In the genomic region with DNA sequence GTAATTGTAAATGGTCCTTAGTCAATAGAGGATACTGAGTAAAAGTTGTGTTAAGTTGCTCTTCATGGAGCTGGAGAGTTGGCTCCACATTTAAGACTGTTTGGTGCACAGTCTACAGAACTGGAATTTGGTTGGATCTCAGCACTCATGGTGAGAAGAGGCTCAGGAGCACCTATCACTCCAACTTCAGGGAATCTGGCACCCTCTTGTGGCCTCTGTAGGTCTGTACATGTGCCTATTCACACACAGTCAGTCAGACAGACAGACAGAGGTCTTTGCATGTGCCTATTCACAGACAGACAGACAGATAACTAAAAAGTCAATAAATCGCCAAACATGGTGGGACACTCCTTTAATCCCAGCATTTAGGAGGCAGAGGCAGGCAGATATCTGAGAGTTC, we compare ENCODE assay signal across 8 mouse cellular contexts. TPM values are rescaled to one million over a fixed set of nuclear protein-coding genes. Genes with fewer than 3 reads are reported as not detected.
DNase-seq lines count a peak whose midpoint lies in the region; ATAC-seq lines count a peak whose summit lies in the region.

No protein-coding gene starts in this region.

- H3K27me3 ChIP-seq in heart, embryonic 10.5 days (ENCODE audit: insufficient read depth, poor library complexity, severe bottlenecking), result 0 out of 2 replicates have a peak, but pooled peaks cover 15% of the 10 kb centered on the region

- no peaks in the 10 kb centered on the region for H3K9me3 ChIP-seq in heart, embryonic 10.5 days

- 27% methylated on average over 1 of the region's 1 CpGs for WGBS in heart, embryonic 10.5 days

- no peak overlapping the region for H3K4me3 ChIP-seq in heart, embryonic 10.5 days

- no peaks in the 10 kb centered on the region for H3K36me3 ChIP-seq in heart, embryonic 10.5 days

- DNase-seq in heart, adult 8-10 months (ENCODE audit: low spot score), result peak; percentile 47
- DNase-seq in heart, embryonic 10.5 days (ENCODE audit: low spot score), result no peak
- peak; percentile 52 to 54 for DNase-seq in B cell, adult 2 months
- peak; percentile 70 for DNase-seq in MN1 (ENCODE audit: low spot score)
- DNase-seq in naive thymus-derived CD4-positive, alpha-beta T cell, adult 2 months (ENCODE audit: low read depth), result peak; percentile 87
- no peak for DNase-seq in gastrocnemius, postnatal 10 days

- peak; percentile 58 for ATAC-seq in granulocyte monocyte progenitor cell, adult 5-6 weeks (replicated peaks; ENCODE audit: poor library complexity, severe bottlenecking)
- ATAC-seq in erythroblast, adult 5-6 weeks (replicated peaks; ENCODE audit: low FRiP score, poor library complexity, severe bottlenecking), result no peak

- H3K27ac ChIP-seq in heart, embryonic 10.5 days, result no peak overlapping the region

- H3K4me1 ChIP-seq in heart, embryonic 10.5 days, result peaks cover 11% of the 10 kb centered on the region; the same call in 1 of the 2 replicates

RNA-seq across cellular contexts. Expression of a gene that starts 6.3 kb away (rescaled TPM):
- total RNA-seq in heart, adult 8-10 months (2022), result not detected
- polyA plus RNA-seq in heart, embryonic 10.5 days (2016; fragmentation: Nextera tagmentation; extraction: Ambion mirVana), result 0.16 and 0.52 TPM in 2 replicates
- not detected in 2 replicates for total RNA-seq in granulocyte monocyte progenitor cell, adult 5-6 weeks (2014; fragmentation: Nextera tagmentation)
- 0.04 TPM in 1 of 2 replicates, not detected in the other for total RNA-seq in granulocyte monocyte progenitor cell, adult 5-6 weeks (2017)
- 44.6 and 58.5 TPM in 2 replicates for total RNA-seq in erythroblast, adult 5-6 weeks (2015; ENCODE audit: low replicate concordance)
- total RNA-seq in erythroblast, adult 5-6 weeks (2017; ENCODE audit: low replicate concordance), result 77.3 and 107 TPM in 2 replicates
- under 1 TPM in 1 of 2 experiments, not detected in 1; 0.61 TPM for total RNA-seq in gastrocnemius, postnatal 10 days (2021)

RNA-seq across cellular contexts. Expression of a gene that starts 21.6 kb away (rescaled TPM):
- under 1 TPM in 3 of 4 experiments, not detected in 1; 0.19 to 0.34 (median 0.22) TPM for total RNA-seq in heart, adult 8-10 months (2022)
- polyA plus RNA-seq in heart, embryonic 10.5 days (2016; fragmentation: Nextera tagmentation; extraction: Ambion mirVana), result not detected in 2 replicates
- total RNA-seq in granulocyte monocyte progenitor cell, adult 5-6 weeks (2014; fragmentation: Nextera tagmentation), result not detected in 2 replicates
- not detected in 2 replicates for total RNA-seq in granulocyte monocyte progenitor cell, adult 5-6 weeks (2017)
- not detected in 2 replicates for total RNA-seq in erythroblast, adult 5-6 weeks (2015; ENCODE audit: low replicate concordance)
- not detected in 2 replicates for total RNA-seq in erythroblast, adult 5-6 weeks (2017; ENCODE audit: low replicate concordance)
- total RNA-seq in gastrocnemius, postnatal 10 days (2021), result not detected

RNA-seq across cellular contexts. Expression of a gene that starts 51.8 kb away (rescaled TPM):
- total RNA-seq in heart, adult 8-10 months (2022), result not detected
- polyA plus RNA-seq in heart, embryonic 10.5 days (2016; fragmentation: Nextera tagmentation; extraction: Ambion mirVana), result not detected in 2 replicates
- not detected in 2 replicates for total RNA-seq in granulocyte monocyte progenitor cell, adult 5-6 weeks (2014; fragmentation: Nextera tagmentation)
- 1.4 TPM in 1 of 2 replicates, not detected in the other for total RNA-seq in granulocyte monocyte progenitor cell, adult 5-6 weeks (2017)
- total RNA-seq in erythroblast, adult 5-6 weeks (2015; ENCODE audit: low replicate concordance), result 1.0 TPM in 1 of 2 replicates, not detected in the other
- total RNA-seq in erythroblast, adult 5-6 weeks (2017; ENCODE audit: low replicate concordance), result 0.09 TPM in 1 of 2 replicates, not detected in the other
- not detected for total RNA-seq in gastrocnemius, postnatal 10 days (2021)

Comparison
In these comparisons a context has a peak if more than half of its experiments do, and no peak if none do; other contexts are left out.
1. DNase-seq: peak in heart, adult 8-10 months (single experiment), B cell, adult 2 months (2 of 2), MN1 (single experiment) and naive thymus-derived CD4-positive, alpha-beta T cell, adult 2 months (single experiment); none in heart, embryonic 10.5 days (single experiment) and gastrocnemius, postnatal 10 days (single experiment).
2. RNA of a gene that starts 6.3 kb away (total RNA-seq): 44.6 to 107 TPM in erythroblast, adult 5-6 weeks; 0.61 TPM in gastrocnemius, postnatal 10 days, not detected in heart, adult 8-10 months and 0.04 TPM in granulocyte monocyte progenitor cell, adult 5-6 weeks; every median in the first group is over 10 times any median in the second.